Mouse (Mus musculus) heart, postnatal 0 days (tissue): ENCODE data around the gene Nhlrc2. TPM values are rescaled to one million over a fixed set of nuclear protein-coding genes. Genes with fewer than 3 reads are reported as not detected.

Experiments used
- ATAC-seq: fragments of 200-750 bp; cut with Nextera tagmentation; 2 replicates; pipeline ENCODE4 v1.8.0; 2017; ENCODE audit warnings: low read depth, moderate number of reproducible peaks, moderate library complexity; ENCODE audit not compliant: insufficient read depth
- DNase-seq: peaks from one replicate; pipeline ENCODE4 v3.0.0-alpha.2; 2016; ENCODE audit warnings: low spot score
- H3K27ac ChIP-seq: fragments of 300-500 bp; sonication (generic); 2 replicates; pipeline ENCODE4 v1.5.1; 2014; ENCODE audit warnings: low read depth, mild to moderate bottlenecking
- H3K27me3 ChIP-seq: fragments of 300-500 bp; sonication (generic); 2 replicates; pipeline ENCODE4 v1.6.1; 2014; ENCODE audit warnings: low read length, mixed read lengths; ENCODE audit not compliant: control insufficient read depth, insufficient read depth
- H3K36me3 ChIP-seq: fragments of 300-500 bp; sonication (generic); replicated peaks from 2 replicates; pipeline ENCODE4 v1.6.1; 2014; ENCODE audit warnings: low read length, mixed read lengths; ENCODE audit not compliant: control insufficient read depth, insufficient read depth
- H3K4me1 ChIP-seq: fragments of 300-500 bp; sonication (generic); 2 replicates; pipeline ENCODE4 v1.6.1; 2014; ENCODE audit warnings: antibody characterized with exemption; ENCODE audit not compliant: control insufficient read depth, insufficient read depth
- H3K4me2 ChIP-seq: fragments of 300-500 bp; sonication (generic); 2 replicates; pipeline ENCODE4 v1.6.1; 2014; ENCODE audit warnings: low read depth, mild to moderate bottlenecking, low read length, moderate library complexity
- H3K4me3 ChIP-seq: fragments of 300-500 bp; sonication (generic); 2 replicates; pipeline ENCODE4 v1.5.1; 2014; ENCODE audit warnings: low read depth, low read length
- H3K9ac ChIP-seq: fragments of 300-500 bp; sonication (generic); replicated peaks from 2 replicates; pipeline ENCODE4 v1.6.1; 2014; ENCODE audit warnings: low read depth, low read length, mixed read lengths
- H3K9me3 ChIP-seq: fragments of 300-500 bp; sonication (generic); replicated peaks from 2 replicates; pipeline ENCODE4 v1.6.1; 2016; ENCODE audit warnings: low read length; ENCODE audit not compliant: control insufficient read depth
- CTCF ChIP-seq: IDR thresholded peaks from 2 replicates; pipeline ENCODE4 v1.5.1; 2016; ENCODE audit warnings: antibody characterized with exemption, control low read depth, low read depth
- EP300 ChIP-seq: IDR thresholded peaks from 2 replicates; pipeline ENCODE4 v1.6.1; 2016; ENCODE audit warnings: antibody characterized with exemption, low read depth
- WGBS: fragments of 180-500 bp; shearing (Covaris S2); extraction: QIAGEN DNeasy Blood & Tissue Kit; methylation state at CpG from one replicate; pipeline ENCODE4 v1.1.7; 2014; 5-methylcytosine and 5-hydroxymethylcytosine counted together
- polyA plus RNA-seq: library from polyadenylated mRNA; unstranded; fragments of >200 nt; fragmentation: Nextera tagmentation; extraction: Ambion mirVana; gene quantifications from 2 replicates; pipeline ENCODE4 v1.2.1, GENCODE M21; 2015
- total RNA-seq: library from RNA; depleted of rRNA; stranded (reverse); fragments of >200 nt; gene quantifications from 2 replicates; pipeline ENCODE4 v1.2.3, GENCODE M21; 2014; ENCODE audit warnings: low replicate concordance

Gene Nhlrc2
- total and polyA plus RNA-seq, 2 experiments from 2014 or later, result 11.1 to 30.4 TPM

GRCm38 (mm10) chr19:56631017-56631416, 83.0 kb downstream of the Nhlrc2 start:
- H3K4me3 ChIP-seq, result no peak overlapping the region
- H3K36me3 ChIP-seq, result no peaks in the 10 kb centered on the region
- peaks cover 8% of the 10 kb centered on the region for H3K4me1 ChIP-seq
- H3K27ac ChIP-seq, result peak overlapping the region; percentile 68
- no peak for TF ChIP-seq CTCF
- no peak for TF ChIP-seq EP300
- peak; percentile 19 for DNase-seq
- no peaks in the 10 kb centered on the region for H3K27me3 ChIP-seq
- H3K9me3 ChIP-seq, result no peaks in the 10 kb centered on the region
- no peak overlapping the region for H3K9ac ChIP-seq
- WGBS, result 30% methylated on average over 4 of the region's 4 CpGs
- H3K4me2 ChIP-seq, result peak overlapping the region; percentile 35
- ATAC-seq, result peak; percentile 41; the same call in 1 of the 2 replicates

GRCm38 (mm10) chr19:56631451-56631901, 83.4 kb downstream of the Nhlrc2 start:
- Histone ChIP-seq H3K9ac (no peak overlapping the region), H3K9me3 (no peaks in the 10 kb centered on the region), H3K4me1 (peaks cover 8% of the 10 kb centered on the region), H3K27ac (peak overlapping the region; percentile 68), H3K4me2 (peak overlapping the region; percentile 35), H3K4me3 (no peak overlapping the region), H3K36me3 (no peaks in the 10 kb centered on the region), H3K27me3 (no peaks in the 10 kb centered on the region)
- 20% methylated on average over 11 of the region's 11 CpGs for WGBS
- TF ChIP-seq CTCF (no peak), EP300 (no peak)
- DNase-seq, result peak; percentile 50
- peak; percentile 72 for ATAC-seq

- H3K9ac ChIP-seq, result no peak overlapping the region
- 65% methylated on average over 12 of the region's 12 CpGs for WGBS
- no peak overlapping the region for H3K4me3 ChIP-seq
- no peaks in the 10 kb centered on the region for H3K27me3 ChIP-seq
- no peak overlapping the region for H3K27ac ChIP-seq
- no peaks in the 10 kb centered on the region for H3K36me3 ChIP-seq
- ATAC-seq, result no peak
- DNase-seq, result no peak
- H3K4me2 ChIP-seq, result no peak overlapping the region
- H3K9me3 ChIP-seq, result no peaks in the 10 kb centered on the region
- no peaks in the 10 kb centered on the region for H3K4me1 ChIP-seq
- TF ChIP-seq CTCF, result no peak
- no peak for TF ChIP-seq EP300
Measured at GRCm38 (mm10) chr19:56637035-56637683, 89.1 kb downstream of the Nhlrc2 start.

- Histone ChIP-seq H3K36me3 (no peaks in the 10 kb centered on the region), H3K4me2 (no peak overlapping the region), H3K9me3 (no peaks in the 10 kb centered on the region), H3K27me3 (no peaks in the 10 kb centered on the region), H3K4me1 (no peaks in the 10 kb centered on the region), H3K9ac (no peak overlapping the region), H3K4me3 (no peak overlapping the region), H3K27ac (no peak overlapping the region)
- TF ChIP-seq CTCF, result no peak
- no peak for TF ChIP-seq EP300
- ATAC-seq (no peak), DNase-seq (no peak)
- WGBS, result 82% methylated on average over 9 of the region's 9 CpGs
Measured at GRCm38 (mm10) chr19:56637684-56638049, 89.6 kb downstream of the Nhlrc2 start.

- H3K36me3 ChIP-seq, result no peaks in the 10 kb centered on the region
- H3K27ac ChIP-seq, result no peak overlapping the region
- no peak for DNase-seq
- no peak overlapping the region for H3K4me2 ChIP-seq
- no peak overlapping the region for H3K9ac ChIP-seq
- no peaks in the 10 kb centered on the region for H3K27me3 ChIP-seq
- peaks cover 6% of the 10 kb centered on the region; the same call in 1 of the 2 replicates for H3K4me1 ChIP-seq
- no peak overlapping the region for H3K4me3 ChIP-seq
- 79% methylated on average over 7 of the region's 7 CpGs for WGBS
- no peaks in the 10 kb centered on the region for H3K9me3 ChIP-seq
- ATAC-seq, result no peak
- TF ChIP-seq EP300, result no peak
- no peak for TF ChIP-seq CTCF
Measured at GRCm38 (mm10) chr19:56647451-56648120, 99.5 kb downstream of the Nhlrc2 start.
